Mouse (Mus musculus): ENCODE results near the gene Foxn1. TPM values are rescaled to one million over a fixed set of nuclear protein-coding genes. Genes with fewer than 3 reads are reported as not detected.

The Foxn1 gene
- polyA plus RNA-seq, 1 experiment = not detected

DNA sequence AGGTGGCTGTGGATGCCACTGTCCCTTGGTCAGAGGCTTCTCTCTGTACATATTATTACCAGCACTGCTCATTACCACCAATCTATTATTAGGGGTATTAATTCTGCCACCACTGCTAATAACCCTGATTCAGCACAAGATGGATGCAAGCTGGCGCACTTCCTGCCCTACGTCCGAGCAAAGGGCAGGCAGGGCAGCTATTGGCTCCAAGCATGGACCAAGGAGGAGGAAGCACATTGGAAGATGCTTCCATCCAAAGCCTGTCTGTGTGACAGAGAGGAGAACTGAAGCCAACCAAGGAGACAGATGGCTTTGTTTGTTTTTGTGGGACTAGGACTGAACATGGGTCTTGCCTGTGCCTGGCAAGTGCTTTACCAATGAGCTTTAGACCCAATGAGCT lies 5.4 kb downstream of the Foxn1 start:
- TF ChIP-seq FLI1 (IDR thresholded peaks at IDR 0.05; ENCODE audit: low read length) = no peak
- no peak for TF ChIP-seq GATA1 (IDR thresholded peaks at IDR 0.05; ENCODE audit: borderline replicate concordance, low read length)
- H3K27me3 ChIP-seq (replicated peaks) = peaks cover 58% of the 10 kb centered on the region
- H3K4me1 ChIP-seq = peaks cover 39% of the 10 kb centered on the region
- H3K9me3 ChIP-seq = no peaks in the 10 kb centered on the region
- no peak overlapping the region for H3K4me3 ChIP-seq (replicated peaks)
- no peaks in the 10 kb centered on the region for H3K36me3 ChIP-seq (replicated peaks; ENCODE audit: low read length)

DNA sequence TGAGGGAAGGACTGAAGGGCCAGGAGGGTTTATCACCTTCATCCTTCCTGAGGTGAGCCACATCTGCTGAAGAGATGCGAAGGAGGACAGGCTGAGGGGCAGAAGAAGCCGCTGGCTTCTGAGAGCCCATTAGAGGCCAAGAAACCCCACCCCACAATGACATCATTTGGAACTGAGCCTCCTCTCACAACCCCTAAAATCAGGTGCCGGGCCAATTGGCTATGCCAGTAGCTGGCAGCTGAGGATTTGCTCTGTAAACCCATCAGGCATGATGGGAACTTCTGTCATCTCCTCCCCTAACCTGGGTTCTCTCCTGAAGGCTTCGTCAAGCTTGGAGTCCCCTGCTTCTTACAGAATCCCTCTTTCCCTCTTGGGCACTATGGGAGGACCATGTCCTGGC lies 6.0 kb downstream of the Foxn1 start:
- Histone ChIP-seq H3K9me3 (no peaks in the 10 kb centered on the region), H3K27me3 (replicated peaks) (peaks cover 52% of the 10 kb centered on the region), H3K4me1 (peaks cover 46% of the 10 kb centered on the region), H3K36me3 (replicated peaks; ENCODE audit: low read length) (no peaks in the 10 kb centered on the region), H3K4me3 (replicated peaks) (no peak overlapping the region)
- TF ChIP-seq GATA1 (IDR thresholded peaks at IDR 0.05; ENCODE audit: borderline replicate concordance, low read length) = no peak
- no peak for TF ChIP-seq FLI1 (IDR thresholded peaks at IDR 0.05; ENCODE audit: low read length)

- no peaks in the 10 kb centered on the region for H3K9me3 ChIP-seq
- H3K4me3 ChIP-seq (replicated peaks) = no peak overlapping the region
- TF ChIP-seq GATA1 (IDR thresholded peaks at IDR 0.05; ENCODE audit: borderline replicate concordance, low read length) (no peak), FLI1 (IDR thresholded peaks at IDR 0.05; ENCODE audit: low read length) (no peak)
- no peaks in the 10 kb centered on the region for H3K36me3 ChIP-seq (replicated peaks; ENCODE audit: low read length)
- H3K27me3 ChIP-seq (replicated peaks) = peaks cover 37% of the 10 kb centered on the region
- H3K4me1 ChIP-seq = peaks cover 40% of the 10 kb centered on the region
Observed at GRCm38 (mm10) chr11:78377549-78378159, 8.7 kb downstream of the Foxn1 start.

GRCm38 (mm10) chr11:78374147-78374546 lies 12.2 kb downstream of the Foxn1 start:
- TF ChIP-seq GATA1 (IDR thresholded peaks at IDR 0.05; ENCODE audit: borderline replicate concordance, low read length) = no peak
- no peak for TF ChIP-seq FLI1 (IDR thresholded peaks at IDR 0.05; ENCODE audit: low read length)
- Histone ChIP-seq H3K9me3 (no peaks in the 10 kb centered on the region), H3K36me3 (replicated peaks; ENCODE audit: low read length) (no peaks in the 10 kb centered on the region), H3K27me3 (replicated peaks) (peaks cover 56% of the 10 kb centered on the region), H3K4me1 (peaks cover 21% of the 10 kb centered on the region), H3K4me3 (replicated peaks) (no peak overlapping the region)

GRCm38 (mm10) chr11:78372610-78373009 lies 13.7 kb downstream of the Foxn1 start:
- H3K27me3 ChIP-seq (replicated peaks) = peaks cover 58% of the 10 kb centered on the region
- TF ChIP-seq GATA1 (IDR thresholded peaks at IDR 0.05; ENCODE audit: borderline replicate concordance, low read length) = no peak
- TF ChIP-seq FLI1 (IDR thresholded peaks at IDR 0.05; ENCODE audit: low read length) = no peak

GRCm38 (mm10) chr11:78372166-78372565 lies 14.2 kb downstream of the Foxn1 start:
- no peak overlapping the region for H3K4me3 ChIP-seq (replicated peaks)
- no peaks in the 10 kb centered on the region for H3K36me3 ChIP-seq (replicated peaks; ENCODE audit: low read length)
- H3K27me3 ChIP-seq (replicated peaks) = peaks cover 61% of the 10 kb centered on the region
- TF ChIP-seq FLI1 (IDR thresholded peaks at IDR 0.05; ENCODE audit: low read length) = no peak
- TF ChIP-seq GATA1 (IDR thresholded peaks at IDR 0.05; ENCODE audit: borderline replicate concordance, low read length) = no peak
- no peaks in the 10 kb centered on the region for H3K9me3 ChIP-seq
- H3K4me1 ChIP-seq = peaks cover 22% of the 10 kb centered on the region

More at GRCm38 (mm10) chr11:78372610-78373009, 13.7 kb downstream of the Foxn1 start:
- H3K4me1 ChIP-seq = peaks cover 26% of the 10 kb centered on the region
- no peaks in the 10 kb centered on the region for H3K9me3 ChIP-seq
- H3K36me3 ChIP-seq (replicated peaks; ENCODE audit: low read length) = no peaks in the 10 kb centered on the region
- no peak overlapping the region for H3K4me3 ChIP-seq (replicated peaks)

DNA sequence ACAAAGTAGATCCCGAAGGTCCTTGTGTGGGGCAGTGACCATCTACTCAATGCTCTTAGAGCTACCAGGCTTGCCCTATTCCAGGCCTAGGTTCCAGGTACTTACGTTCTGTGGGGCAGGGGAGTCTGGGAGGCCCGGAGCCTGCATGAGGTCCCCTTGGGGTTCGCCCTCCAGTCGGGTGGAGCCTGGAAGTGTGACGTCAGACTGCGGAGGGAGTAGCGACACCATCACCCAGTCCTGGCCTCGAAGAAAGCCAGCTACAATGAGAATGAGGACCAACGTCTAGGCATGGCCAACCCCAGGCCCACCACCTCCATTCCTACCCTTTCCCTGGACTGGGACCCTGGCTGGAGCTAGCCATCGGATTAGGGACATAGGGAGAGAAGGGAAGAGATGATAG lies 14.6 kb downstream of the Foxn1 start:
- H3K9me3 ChIP-seq = no peaks in the 10 kb centered on the region
- H3K36me3 ChIP-seq (replicated peaks; ENCODE audit: low read length) = no peaks in the 10 kb centered on the region
- peaks cover 24% of the 10 kb centered on the region for H3K4me1 ChIP-seq
- H3K4me3 ChIP-seq (replicated peaks) = no peak overlapping the region
- TF ChIP-seq FLI1 (IDR thresholded peaks at IDR 0.05; ENCODE audit: low read length) = no peak
- no peak for TF ChIP-seq GATA1 (IDR thresholded peaks at IDR 0.05; ENCODE audit: borderline replicate concordance, low read length)
- H3K27me3 ChIP-seq (replicated peaks) = peaks cover 62% of the 10 kb centered on the region

GRCm38 (mm10) chr11:78370389-78370788 lies 16.0 kb downstream of the Foxn1 start:
- H3K27me3 ChIP-seq (replicated peaks) = peaks cover 74% of the 10 kb centered on the region

DNA sequence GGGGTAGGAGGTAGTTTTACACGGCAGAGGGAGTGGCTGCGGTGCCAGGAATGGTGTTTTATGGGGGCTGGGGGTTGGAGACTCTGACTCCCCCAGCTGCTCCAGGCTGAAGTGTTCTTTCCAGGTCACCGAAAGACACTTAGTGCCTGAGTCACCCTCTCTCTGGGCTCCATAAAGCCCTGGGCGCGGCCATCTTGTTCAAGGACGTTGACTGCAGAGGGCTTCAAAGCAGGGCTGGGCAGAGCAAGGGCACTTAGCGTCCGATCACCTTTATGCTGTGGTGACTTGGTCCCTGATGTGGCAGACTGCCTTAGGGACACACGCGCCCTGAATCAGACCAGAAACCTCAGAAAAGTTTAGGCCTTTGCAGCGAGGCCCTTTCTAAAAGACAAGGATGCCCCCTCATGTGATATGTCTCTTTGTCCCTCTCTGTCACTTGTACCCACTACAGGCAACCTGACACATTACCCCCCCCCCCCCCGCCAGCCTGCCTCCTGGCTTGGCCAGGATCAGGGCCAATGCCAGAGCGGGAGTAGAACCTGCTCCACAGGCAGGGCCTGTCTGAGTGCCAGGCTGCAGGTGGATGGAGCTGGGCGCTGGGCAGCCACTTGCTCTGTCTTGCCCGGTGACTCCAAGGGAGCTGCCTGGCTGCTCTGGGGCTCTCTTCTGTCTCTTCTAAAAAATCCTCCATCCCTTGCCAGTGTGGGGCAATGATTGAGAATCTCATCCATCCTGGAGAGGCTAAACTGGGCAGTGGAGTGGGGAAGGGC lies 18.7 kb downstream of the Foxn1 start:
- no peaks in the 10 kb centered on the region for H3K9me3 ChIP-seq
- H3K4me1 ChIP-seq = peaks cover 26% of the 10 kb centered on the region
- H3K27me3 ChIP-seq (replicated peaks) = peaks cover 95% of the 10 kb centered on the region
- no peak overlapping the region for H3K4me3 ChIP-seq (replicated peaks)
- TF ChIP-seq GATA1 (IDR thresholded peaks at IDR 0.05; ENCODE audit: borderline replicate concordance, low read length) = no peak
- no peaks in the 10 kb centered on the region for H3K36me3 ChIP-seq (replicated peaks; ENCODE audit: low read length)

More at GRCm38 (mm10) chr11:78370389-78370788, 16.0 kb downstream of the Foxn1 start:
- no peaks in the 10 kb centered on the region for H3K9me3 ChIP-seq
- H3K4me3 ChIP-seq (replicated peaks) = no peak overlapping the region
- peaks cover 21% of the 10 kb centered on the region for H3K4me1 ChIP-seq
- no peak for TF ChIP-seq FLI1 (IDR thresholded peaks at IDR 0.05; ENCODE audit: low read length)
- TF ChIP-seq GATA1 (IDR thresholded peaks at IDR 0.05; ENCODE audit: borderline replicate concordance, low read length) = no peak
- H3K36me3 ChIP-seq (replicated peaks; ENCODE audit: low read length) = no peaks in the 10 kb centered on the region

- H3K4me1 ChIP-seq = peaks cover 43% of the 10 kb centered on the region
- no peak overlapping the region for H3K4me3 ChIP-seq (replicated peaks)
- H3K27me3 ChIP-seq (replicated peaks) = peaks cover 68% of the 10 kb centered on the region
- H3K36me3 ChIP-seq (replicated peaks; ENCODE audit: low read length) = no peaks in the 10 kb centered on the region
- H3K9me3 ChIP-seq = no peaks in the 10 kb centered on the region
- TF ChIP-seq GATA1 (IDR thresholded peaks at IDR 0.05; ENCODE audit: borderline replicate concordance, low read length) = no peak
- no peak for TF ChIP-seq FLI1 (IDR thresholded peaks at IDR 0.05; ENCODE audit: low read length)
Observed at GRCm38 (mm10) chr11:78364103-78364502, 22.3 kb downstream of the Foxn1 start.
